Mouse (Mus musculus) heart, adult 2 months (tissue): ENCODE data around the gene Btnl2.

Source experiments
- CTCF ChIP-seq: fragments of 200-600 bp; IDR thresholded peaks from 2 replicates; pipeline ENCODE4 v1.8.1; 2022; ENCODE audit warnings: antibody characterized with exemption, mild to moderate bottlenecking, moderate library complexity
- POLR2A ChIP-seq: fragments of 200-500 bp; IDR thresholded peaks from 2 replicates; pipeline ENCODE4 v1.6.1; 2011; ENCODE audit warnings: mild to moderate bottlenecking, low read depth, low read length, control low read depth; ENCODE audit not compliant: insufficient read depth

DNA sequence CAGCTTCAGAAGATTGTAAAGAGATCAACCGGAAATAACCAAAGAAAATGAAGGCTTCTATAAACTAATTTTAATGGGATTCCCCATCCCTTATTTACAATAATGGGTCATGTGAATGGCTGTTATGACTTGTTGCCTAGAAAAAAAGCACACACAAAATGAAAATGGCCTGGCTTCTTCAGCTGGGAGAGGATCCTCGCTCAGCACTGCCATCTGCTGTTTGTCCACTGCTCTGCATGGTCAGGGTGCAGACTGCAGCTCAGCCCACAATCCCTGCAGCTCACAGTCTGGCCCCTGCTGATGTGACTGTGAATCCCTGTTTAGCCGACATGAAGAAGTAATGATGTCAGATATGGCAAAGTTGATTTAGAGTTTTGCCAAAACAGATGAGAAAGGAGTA lies 41.2 kb upstream of the Btnl2 start:
- no peak for TF ChIP-seq POLR2A
- peak; percentile 97; the same call in 1 of the 2 replicates for TF ChIP-seq CTCF
